Mouse (Mus musculus) forebrain, embryonic 13.5 days (tissue): ENCODE results near the gene Sumo1. TPM values are rescaled to one million over a fixed set of nuclear protein-coding genes. Genes with fewer than 3 reads are reported as not detected.
"Not testable (repeated sequence)": the region's sequence is repeated elsewhere in the genome, so short reads cannot be mapped to it uniquely, and the experiment has no call there.

Source experiments
- ATAC-seq: fragments of 200-750 bp; cut with Nextera tagmentation; 2 replicates; pipeline ENCODE4 v1.8.0; 2017
- H3K27ac ChIP-seq: fragments of 300-500 bp; sonication (generic); 2 replicates; pipeline ENCODE4 v1.5.1; 2015; ENCODE audit warnings: inconsistent platforms, mild to moderate bottlenecking, moderate library complexity
- H3K27me3 ChIP-seq: fragments of 300-500 bp; sonication (generic); 2 replicates; pipeline ENCODE4 v1.6.1; 2015; ENCODE audit warnings: mild to moderate bottlenecking, inconsistent platforms
- H3K36me3 ChIP-seq: fragments of 300-500 bp; sonication (generic); 2 replicates; pipeline ENCODE4 v1.6.1; 2015; ENCODE audit warnings: mild to moderate bottlenecking, inconsistent platforms; ENCODE audit not compliant: poor library complexity, severe bottlenecking
- H3K4me1 ChIP-seq: fragments of 300-500 bp; sonication (generic); 2 replicates; pipeline ENCODE4 v1.6.1; 2015; ENCODE audit warnings: inconsistent platforms
- H3K4me2 ChIP-seq: fragments of 300-500 bp; sonication (generic); 2 replicates; pipeline ENCODE4 v1.6.1; 2015; ENCODE audit warnings: inconsistent platforms, mild to moderate bottlenecking, moderate library complexity
- H3K4me3 ChIP-seq: fragments of 300-500 bp; sonication (generic); 2 replicates; pipeline ENCODE4 v1.5.1; 2015; ENCODE audit warnings: mild to moderate bottlenecking, inconsistent platforms
- H3K9ac ChIP-seq: fragments of 300-500 bp; sonication (generic); 2 replicates; pipeline ENCODE4 v1.6.1; 2015; ENCODE audit warnings: mild to moderate bottlenecking, inconsistent platforms
- H3K9me3 ChIP-seq: fragments of 300-500 bp; sonication (generic); replicated peaks from 2 replicates; pipeline ENCODE4 v1.6.1; 2016; ENCODE audit warnings: inconsistent platforms
- WGBS: fragments of 180-500 bp; shearing (Covaris S2); methylation state at CpG from one replicate; pipeline ENCODE4 v1.1.7; 2015; 5-methylcytosine and 5-hydroxymethylcytosine counted together
- polyA plus RNA-seq: library from polyadenylated mRNA; unstranded; fragments of >200 nt; fragmentation: Nextera tagmentation; extraction: Ambion mirVana; gene quantifications from 2 replicates; pipeline ENCODE4 v1.2.1, GENCODE M21; 2015

Sumo1 gene
- polyA plus RNA-seq, 1 experiment from 2014 or later, result 549 TPM

GRCm38 (mm10) chr1:59668871-59669270 is 1.8 kb downstream of the Sumo1 start:
- Histone ChIP-seq H3K4me1 (peaks cover 26% of the 10 kb centered on the region), H3K9ac (no peak overlapping the region), H3K9me3 (no peaks in the 10 kb centered on the region), H3K4me3 (no peak overlapping the region), H3K36me3 (0 out of 2 replicates have a peak, but pooled peaks cover 3% of the 10 kb centered on the region), H3K4me2 (peak overlapping the region; percentile 87), H3K27me3 (no peaks in the 10 kb centered on the region), H3K27ac (no peak overlapping the region)
- ATAC-seq, result no peak
- 82% methylated on average over 2 of the region's 2 CpGs for WGBS

- no peak overlapping the region for H3K4me2 ChIP-seq
- H3K36me3 ChIP-seq, result no peaks in the 10 kb centered on the region
- no peaks in the 10 kb centered on the region for H3K27me3 ChIP-seq
- no peak overlapping the region for H3K9ac ChIP-seq
- no peak for ATAC-seq
- H3K4me1 ChIP-seq, result peaks cover 12% of the 10 kb centered on the region
- no peaks in the 10 kb centered on the region for H3K9me3 ChIP-seq
- WGBS, result 96% methylated on average over 3 of the region's 3 CpGs
- no peak overlapping the region for H3K27ac ChIP-seq
- H3K4me3 ChIP-seq, result no peak overlapping the region
Observed at GRCm38 (mm10) chr1:59663456-59664135, 7.0 kb downstream of the Sumo1 start.

GRCm38 (mm10) chr1:59656244-59657171 is 14.1 kb downstream of the Sumo1 start:
- no peaks in the 10 kb centered on the region for H3K27me3 ChIP-seq
- no peak overlapping the region for H3K9ac ChIP-seq
- ATAC-seq, result no peak
- no peak overlapping the region for H3K27ac ChIP-seq
- H3K4me2 ChIP-seq, result no peak overlapping the region
- H3K9me3 ChIP-seq, result no peaks in the 10 kb centered on the region
- no peak overlapping the region for H3K4me3 ChIP-seq
- no peaks in the 10 kb centered on the region for H3K4me1 ChIP-seq
- H3K36me3 ChIP-seq, result peaks cover 21% of the 10 kb centered on the region
- 91% methylated on average over 7 of the region's 7 CpGs for WGBS

- H3K36me3 ChIP-seq, result peaks cover 35% of the 10 kb centered on the region
- H3K4me1 ChIP-seq, result no peaks in the 10 kb centered on the region
- WGBS, result 95% methylated on average over 3 of the region's 3 CpGs
- no peaks in the 10 kb centered on the region for H3K9me3 ChIP-seq
- ATAC-seq, result no peak
- no peak overlapping the region for H3K4me3 ChIP-seq
- H3K27me3 ChIP-seq, result no peaks in the 10 kb centered on the region
- no peak overlapping the region for H3K4me2 ChIP-seq
- no peak overlapping the region for H3K9ac ChIP-seq
- H3K27ac ChIP-seq, result no peak overlapping the region
Observed at GRCm38 (mm10) chr1:59653243-59653911, 17.3 kb downstream of the Sumo1 start.

- no peak overlapping the region for H3K9ac ChIP-seq
- ATAC-seq, result no peak
- H3K36me3 ChIP-seq, result peaks cover 41% of the 10 kb centered on the region
Observed at GRCm38 (mm10) chr1:59651201-59651819, 19.3 kb downstream of the Sumo1 start.

GRCm38 (mm10) chr1:59646502-59646901 is 24.1 kb downstream of the Sumo1 start:
- H3K27ac ChIP-seq, H3K4me1 ChIP-seq, H3K27me3 ChIP-seq, H3K9me3 ChIP-seq, ATAC-seq, H3K9ac ChIP-seq, H3K4me2 ChIP-seq, H3K4me3 ChIP-seq: not testable (repeated sequence)
- WGBS, result 93% methylated on average over 2 of the region's 2 CpGs
- peaks cover 39% of the 10 kb centered on the region for H3K36me3 ChIP-seq

More at GRCm38 (mm10) chr1:59651201-59651819, 19.3 kb downstream of the Sumo1 start:
- no peaks in the 10 kb centered on the region for H3K27me3 ChIP-seq
- H3K9me3 ChIP-seq, result no peaks in the 10 kb centered on the region
- H3K4me1 ChIP-seq, result no peaks in the 10 kb centered on the region
- H3K27ac ChIP-seq, result no peak overlapping the region
- H3K4me3 ChIP-seq, result no peak overlapping the region
- 95% methylated on average over 3 of the region's 3 CpGs for WGBS
- H3K4me2 ChIP-seq, result no peak overlapping the region

- no peak overlapping the region for H3K4me3 ChIP-seq
- ATAC-seq, result no peak
- no peak overlapping the region for H3K4me2 ChIP-seq
- peaks cover 34% of the 10 kb centered on the region for H3K36me3 ChIP-seq
- 91% methylated on average over 1 of the region's 1 CpGs for WGBS
- H3K27ac ChIP-seq, result no peak overlapping the region
- no peaks in the 10 kb centered on the region for H3K4me1 ChIP-seq
- no peak overlapping the region for H3K9ac ChIP-seq
- H3K9me3 ChIP-seq, result no peaks in the 10 kb centered on the region
- H3K27me3 ChIP-seq, result no peaks in the 10 kb centered on the region
Observed at GRCm38 (mm10) chr1:59642488-59642887, 28.1 kb downstream of the Sumo1 start.

GRCm38 (mm10) chr1:59638371-59638770 is 32.3 kb downstream of the Sumo1 start:
- Histone ChIP-seq H3K9me3 (no peaks in the 10 kb centered on the region), H3K27ac (no peak overlapping the region), H3K4me1 (no peaks in the 10 kb centered on the region), H3K27me3 (no peaks in the 10 kb centered on the region), H3K4me2 (no peak overlapping the region), H3K9ac (no peak overlapping the region), H3K36me3 (peaks cover 22% of the 10 kb centered on the region), H3K4me3 (no peak overlapping the region)
- 89% methylated on average over 3 of the region's 3 CpGs for WGBS
- ATAC-seq, result no peak

GRCm38 (mm10) chr1:59636349-59636748 is 34.3 kb downstream of the Sumo1 start:
- Histone ChIP-seq H3K9ac (no peak overlapping the region), H3K27ac (no peak overlapping the region), H3K9me3 (no peaks in the 10 kb centered on the region), H3K4me3 (no peak overlapping the region), H3K4me2 (no peak overlapping the region), H3K36me3 (peaks cover 10% of the 10 kb centered on the region; the same call in 1 of the 2 replicates), H3K4me1 (no peaks in the 10 kb centered on the region), H3K27me3 (no peaks in the 10 kb centered on the region)
- ATAC-seq, result no peak
- 70% methylated on average over 1 of the region's 1 CpGs for WGBS

- Histone ChIP-seq H3K27ac (no peak overlapping the region), H3K4me3 (no peak overlapping the region), H3K9me3 (no peaks in the 10 kb centered on the region), H3K9ac (no peak overlapping the region), H3K4me1 (no peaks in the 10 kb centered on the region), H3K36me3 (no peaks in the 10 kb centered on the region), H3K4me2 (no peak overlapping the region), H3K27me3 (no peaks in the 10 kb centered on the region)
- ATAC-seq, result no peak
- WGBS, result 45% methylated on average over 6 of the region's 6 CpGs
Observed at GRCm38 (mm10) chr1:59633056-59633455, 37.6 kb downstream of the Sumo1 start.

GRCm38 (mm10) chr1:59631986-59632659 is 38.5 kb downstream of the Sumo1 start:
- no peak overlapping the region for H3K4me2 ChIP-seq
- ATAC-seq, result no peak

More at GRCm38 (mm10) chr1:59631986-59632659, 38.5 kb downstream of the Sumo1 start:
- no peak overlapping the region for H3K4me3 ChIP-seq
- H3K9me3 ChIP-seq, result no peaks in the 10 kb centered on the region
- WGBS, result 86% methylated on average over 5 of the region's 5 CpGs
- H3K27ac ChIP-seq, result no peak overlapping the region
- H3K27me3 ChIP-seq, result no peaks in the 10 kb centered on the region
- H3K9ac ChIP-seq, result no peak overlapping the region
- no peaks in the 10 kb centered on the region for H3K36me3 ChIP-seq
- H3K4me1 ChIP-seq, result no peaks in the 10 kb centered on the region
